Mouse (Mus musculus): Measurements from ENCODE around the gene Hoxa10.

The Hoxa10 gene

DNA sequence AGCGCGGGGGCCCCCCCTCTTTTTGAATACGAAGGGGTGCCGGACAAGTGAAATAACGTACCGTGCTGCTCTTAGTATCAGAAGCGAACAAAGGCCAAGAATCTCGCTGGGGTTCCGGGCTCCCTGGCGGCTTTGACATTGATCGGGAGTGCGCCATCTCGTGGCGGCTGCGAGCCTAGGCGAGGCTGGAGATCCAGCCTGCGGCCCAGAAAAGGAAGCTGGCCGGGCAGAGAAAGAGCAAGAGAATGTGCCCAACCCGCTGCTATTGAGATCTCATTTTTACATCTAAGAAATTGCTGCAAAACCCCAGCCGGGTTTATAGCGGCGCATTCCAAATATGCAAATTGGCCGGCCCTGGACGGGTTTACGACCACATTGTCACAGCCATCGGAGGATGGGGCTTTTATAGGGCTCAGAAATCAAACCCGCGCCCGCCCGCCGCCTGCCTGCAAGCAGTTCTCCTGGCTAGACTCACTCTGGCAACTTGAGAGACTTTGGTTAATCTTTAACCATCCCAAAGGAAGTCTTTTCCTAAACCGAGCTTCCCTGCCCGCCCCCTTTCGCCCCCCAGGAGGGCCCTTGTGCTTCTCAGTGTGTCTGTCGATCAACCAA lies at the start of gene Hoxa10:
TSS of gene Hoxa10 (minus strand) at position 466 of the 612 bp plus-strand sequence.
- in situ Hi-C loops (cut with MboI, MseI): loop anchor here (25.0 kb wide), 1 partner anchor 1047 kb away; the partner anchor contains the start of gene Creb5

GRCm38 (mm10) chr6:52290186-52290585 lies 49.5 kb upstream of the Hoxa10 start:
- in situ Hi-C loops (cut with MboI, MseI): no loop called here

- in situ Hi-C loops (cut with MboI, MseI): no loop called here
Measured at GRCm38 (mm10) chr6:52283896-52284295, 43.2 kb upstream of the Hoxa10 start.

- in situ Hi-C loops (cut with MboI, MseI): no loop called here
Measured at GRCm38 (mm10) chr6:52281084-52281483, 40.4 kb upstream of the Hoxa10 start.

- in situ Hi-C loops (cut with MboI, MseI): loop anchor here (5.0 kb wide), 1 partner anchor 650 kb away; no protein-coding TSS in a partner anchor
Measured at GRCm38 (mm10) chr6:52276920-52277319, 36.3 kb upstream of the Hoxa10 start.

GRCm38 (mm10) chr6:52276382-52276781 lies 35.7 kb upstream of the Hoxa10 start:
- in situ Hi-C loops (cut with MboI, MseI): loop anchor here (5.0 kb wide), 1 partner anchor 651 kb away; no protein-coding TSS in a partner anchor

DNA sequence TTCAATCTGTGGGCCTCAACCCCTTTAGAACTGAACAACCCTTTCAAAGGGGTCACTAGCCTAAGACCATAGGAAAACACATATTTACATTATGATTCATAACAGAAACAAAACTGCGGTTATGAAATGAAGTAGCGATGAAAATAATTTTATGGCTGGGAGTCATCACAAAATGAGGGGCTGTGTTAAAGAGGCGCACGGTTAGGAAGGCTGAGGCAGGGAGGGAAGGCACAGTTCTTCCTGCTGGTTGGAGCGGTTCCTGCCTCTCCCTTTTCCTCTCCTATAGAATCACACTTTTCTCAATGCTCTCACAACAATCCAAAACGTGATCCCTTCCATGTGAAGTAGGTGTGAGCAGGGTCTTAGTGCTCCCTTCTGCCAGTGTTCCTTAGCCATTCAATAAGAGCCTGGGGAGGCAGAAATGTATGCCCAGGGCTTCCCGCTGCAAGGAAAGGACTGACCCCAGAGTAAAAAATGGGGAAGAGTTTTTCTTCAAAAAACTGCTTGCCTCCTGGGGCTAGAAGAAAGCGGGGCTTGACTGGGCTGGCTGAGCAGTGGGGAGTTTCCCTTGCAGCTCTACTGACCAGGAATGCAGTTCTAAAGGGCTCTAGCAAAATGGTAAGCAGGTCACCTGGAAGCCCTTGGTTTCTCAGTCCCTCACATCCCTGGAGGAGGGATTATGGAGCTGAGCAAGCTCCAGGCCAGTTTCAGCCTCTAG lies 35.1 kb upstream of the Hoxa10 start:
- in situ Hi-C loops (cut with MboI, MseI): loop anchor here (5.0 kb wide), 1 partner anchor 652 kb away; no protein-coding TSS in a partner anchor

- in situ Hi-C loops (cut with MboI, MseI): no loop called here
Measured at GRCm38 (mm10) chr6:52274576-52274975, 33.9 kb upstream of the Hoxa10 start.

- in situ Hi-C loops (cut with MboI, MseI): no loop called here
Measured at GRCm38 (mm10) chr6:52273656-52274280, 33.1 kb upstream of the Hoxa10 start.

DNA sequence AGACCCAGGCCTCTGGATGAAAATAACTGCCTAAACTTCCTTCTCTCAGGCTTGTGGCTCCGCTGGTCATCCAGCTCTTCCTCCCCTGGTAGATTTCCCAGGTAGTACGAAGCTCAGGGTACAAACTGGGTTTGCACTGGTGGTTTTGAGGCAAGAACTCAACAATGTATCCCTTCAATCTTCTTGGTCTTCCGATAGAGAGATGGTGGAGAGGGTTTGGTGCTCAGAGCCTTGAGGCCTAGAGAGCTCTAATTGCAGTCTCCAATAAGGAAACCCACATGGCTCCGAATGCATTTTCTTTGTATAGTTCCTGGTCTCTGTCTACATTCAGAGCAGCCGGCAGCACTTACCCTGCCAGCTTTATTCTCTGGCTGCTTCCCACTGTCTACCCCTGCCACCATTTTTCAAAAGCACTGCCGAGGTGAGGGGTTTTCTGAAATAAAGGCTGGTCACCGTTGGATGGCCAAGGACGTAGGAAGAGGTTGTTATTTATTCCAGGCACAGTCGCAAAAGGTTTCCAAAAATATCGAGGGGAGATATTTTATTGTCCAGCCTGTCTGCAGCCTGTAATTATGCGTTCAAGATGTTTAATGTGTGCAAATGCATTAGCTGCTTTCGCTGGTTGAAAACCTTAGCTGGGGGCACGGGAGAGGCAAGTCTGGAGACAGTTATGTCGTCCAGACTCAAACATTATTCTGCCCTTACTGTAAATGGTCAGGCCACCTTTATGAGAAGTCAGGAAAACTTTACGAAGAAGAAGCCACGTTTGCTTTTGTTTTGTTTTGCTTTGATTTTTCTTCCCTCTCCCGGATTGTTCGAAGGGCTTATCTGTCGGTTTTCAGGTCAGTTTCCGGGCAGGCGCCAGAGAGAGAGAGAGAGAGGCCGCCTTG lies 32.4 kb upstream of the Hoxa10 start:
- in situ Hi-C loops (cut with MboI, MseI): no loop called here

GRCm38 (mm10) chr6:52270494-52271480 lies 30.1 kb upstream of the Hoxa10 start:
- in situ Hi-C loops (cut with MboI, MseI): no loop called here

DNA sequence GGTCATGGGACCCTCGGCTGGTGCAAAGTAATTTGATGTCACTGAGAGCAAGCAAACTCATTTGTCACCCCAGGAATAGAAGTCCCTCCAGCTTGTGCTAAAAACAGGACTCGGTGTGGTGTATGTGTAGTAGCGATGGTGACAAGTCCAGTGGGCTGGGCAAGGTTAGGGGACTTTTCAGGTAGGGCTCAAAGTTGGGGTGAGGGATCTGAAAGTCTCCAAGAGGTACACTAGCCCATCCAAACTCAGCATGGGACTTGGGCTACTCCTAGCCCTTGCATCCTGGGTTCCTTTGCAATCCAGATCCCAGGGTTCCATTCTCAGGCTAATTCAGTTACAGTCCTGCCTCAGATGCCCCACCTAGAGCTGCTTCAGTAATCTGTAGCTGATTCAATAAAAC lies 28.1 kb upstream of the Hoxa10 start:
- in situ Hi-C loops (cut with MboI, MseI): loop anchor here (10.0 kb wide), 2 partner anchors 46 to 576 kb away; partner anchors contain the start of gene Evx1

GRCm38 (mm10) chr6:52268341-52268740 lies 27.7 kb upstream of the Hoxa10 start:
- in situ Hi-C loops (cut with MboI, MseI): loop anchor here (10.0 kb wide), 2 partner anchors 46 to 576 kb away; partner anchors contain the start of gene Evx1

- in situ Hi-C loops (cut with MboI, MseI): loop anchor here (10.0 kb wide), 2 partner anchors 47 to 577 kb away; partner anchors contain the start of gene Evx1
Measured at GRCm38 (mm10) chr6:52267691-52268090, 27.0 kb upstream of the Hoxa10 start.

GRCm38 (mm10) chr6:52267221-52267620 lies 26.6 kb upstream of the Hoxa10 start:
- in situ Hi-C loops (cut with MboI, MseI): loop anchor here (10.0 kb wide), 2 partner anchors 48 to 578 kb away; partner anchors contain the start of gene Evx1

DNA sequence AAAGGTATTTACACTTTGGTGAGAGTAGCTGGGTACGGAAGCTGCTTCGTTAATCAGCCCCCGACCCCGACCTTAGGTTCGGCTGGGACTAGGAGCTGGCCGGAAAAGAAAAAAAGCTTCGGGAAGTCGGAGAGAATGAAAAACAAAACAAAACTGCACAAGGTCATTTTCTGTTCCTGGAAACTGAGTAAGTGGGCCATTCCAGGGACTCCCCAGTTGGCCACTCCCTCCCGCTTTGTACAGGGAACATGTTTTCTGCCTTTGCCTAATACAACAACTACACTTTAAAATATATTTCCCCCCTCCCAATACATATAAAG lies 26.0 kb upstream of the Hoxa10 start:
- in situ Hi-C loops (cut with MboI, MseI): loop anchor here (10.0 kb wide), 2 partner anchors 48 to 578 kb away; partner anchors contain the start of gene Evx1

- in situ Hi-C loops (cut with MboI, MseI): loop anchor here (10.0 kb wide), 2 partner anchors 49 to 579 kb away; partner anchors contain the start of gene Evx1
Measured at GRCm38 (mm10) chr6:52265913-52266665, 25.4 kb upstream of the Hoxa10 start.

DNA sequence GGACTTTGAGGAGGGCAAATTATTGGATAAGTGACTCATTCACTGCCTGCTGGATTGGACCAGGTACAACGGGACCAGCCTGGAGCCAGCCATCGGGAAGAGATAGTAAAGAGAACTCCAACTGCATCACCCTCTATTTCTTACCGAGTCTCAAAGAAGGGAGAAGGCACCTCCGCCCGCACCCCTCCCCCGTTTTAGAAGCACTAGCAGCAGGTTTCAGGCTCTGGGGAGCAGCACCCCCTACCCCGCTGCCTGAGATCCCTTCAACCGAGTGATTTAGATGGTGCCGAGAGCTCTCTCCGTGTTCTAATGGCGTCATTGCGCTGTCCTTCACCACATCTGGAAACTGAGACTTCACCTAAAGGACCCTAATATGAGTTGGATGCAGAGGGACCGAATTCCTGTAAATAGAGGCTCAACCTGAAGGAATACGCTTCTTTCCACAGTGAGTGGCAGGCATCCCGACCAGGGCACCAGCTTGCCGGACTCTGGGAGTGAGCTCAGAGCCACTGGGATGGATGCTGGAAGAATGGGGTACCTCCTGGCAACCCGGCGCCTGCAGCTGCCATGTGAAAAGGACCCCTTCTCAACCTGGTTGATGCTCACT lies 24.8 kb upstream of the Hoxa10 start:
- in situ Hi-C loops (cut with MboI, MseI): loop anchor here (10.0 kb wide), 2 partner anchors 49 to 579 kb away; partner anchors contain the start of gene Evx1

Measured in T-helper 1 cell (primary cell).